Mouse (Mus musculus) adipocyte (in vitro differentiated cells): ENCODE measurements around the gene Pctp.
A peak's percentile ranks its signal among the peaks of the same experiment; 100 is the strongest.

ENCODE experiments used
- DNase-seq: peaks from one replicate; pipeline ENCODE4 v3.0.0-alpha.2; 2016; ENCODE audit warnings: low spot score

Gene Pctp

GRCm38 (mm10) chr11:90002231-90002986 lies at the start of gene Pctp:
Gene Pctp (minus strand): TSS chr11:90002894.
- peak; percentile 21 for DNase-seq

GRCm38 (mm10) chr11:90050016-90050415 lies 47.3 kb upstream of the Pctp start:
- DNase-seq: no peak

- no peak for DNase-seq
These were observed 44.6 kb upstream of the Pctp start for GRCm38 (mm10) chr11:90047271-90047670.

GRCm38 (mm10) chr11:90046211-90046610 lies 43.5 kb upstream of the Pctp start:
- no peak for DNase-seq

GRCm38 (mm10) chr11:90044459-90044858 lies 41.8 kb upstream of the Pctp start:
- no peak for DNase-seq

- DNase-seq: peak; percentile 14
These were observed 35.3 kb upstream of the Pctp start for GRCm38 (mm10) chr11:90038022-90038421.

- DNase-seq: no peak
These were observed 33.7 kb upstream of the Pctp start for GRCm38 (mm10) chr11:90036416-90036815.

- no peak for DNase-seq
These were observed 32.8 kb upstream of the Pctp start for GRCm38 (mm10) chr11:90035532-90035931.

- DNase-seq: no peak
These were observed 32.0 kb upstream of the Pctp start for GRCm38 (mm10) chr11:90034646-90035045.

- no peak for DNase-seq
These were observed 30.7 kb upstream of the Pctp start for GRCm38 (mm10) chr11:90033442-90033841.

GRCm38 (mm10) chr11:90032807-90033206 lies 30.1 kb upstream of the Pctp start:
- no peak for DNase-seq

- DNase-seq: no peak
These were observed 28.4 kb upstream of the Pctp start for GRCm38 (mm10) chr11:90031076-90031475.

- DNase-seq: no peak
These were observed 27.9 kb upstream of the Pctp start for GRCm38 (mm10) chr11:90030557-90030956.

- no peak for DNase-seq
These were observed 27.2 kb upstream of the Pctp start, which contains the start of gene Tmem100 for GRCm38 (mm10) chr11:90029841-90030398. Gene Tmem100 (plus strand): TSS chr11:90030348.

GRCm38 (mm10) chr11:90029354-90029753 lies 26.7 kb upstream of the Pctp start:
- no peak for DNase-seq

GRCm38 (mm10) chr11:90028746-90029145 lies 26.1 kb upstream of the Pctp start:
- no peak for DNase-seq

GRCm38 (mm10) chr11:90027216-90027615 lies 24.5 kb upstream of the Pctp start:
- DNase-seq: no peak

- no peak for DNase-seq
These were observed 24.1 kb upstream of the Pctp start for GRCm38 (mm10) chr11:90026802-90027174.

- DNase-seq: no peak
These were observed 23.5 kb upstream of the Pctp start for GRCm38 (mm10) chr11:90025891-90026801.

- DNase-seq: peak; percentile 38
These were observed 16.5 kb upstream of the Pctp start for GRCm38 (mm10) chr11:90019161-90019560.

- DNase-seq: no peak
These were observed 12.6 kb upstream of the Pctp start for GRCm38 (mm10) chr11:90015281-90015680.

GRCm38 (mm10) chr11:90013657-90014056 lies 11.0 kb upstream of the Pctp start:
- no peak for DNase-seq
